Mouse (Mus musculus) gastrocnemius, postnatal 4 days (tissue): ENCODE data around the gene Wfikkn1. TPM values are rescaled to one million over a fixed set of nuclear protein-coding genes. Genes with fewer than 3 reads are reported as not detected.

ENCODE experiments used
- DNase-seq, 2 experiments: peaks; one replicate each; pipeline ENCODE4 v3.0.0; 2021 to 2022; ENCODE audit warnings: low spot score in 2 of 2, mixed read lengths in 2 of 2
- total RNA-seq, 2 experiments: library from RNA; stranded (reverse); gene quantifications; 2 replicates each; pipeline ENCODE4 v1.2.3; 2021

Gene Wfikkn1
- total RNA-seq, 2 experiments from 2014 or later = 0.88 to 1.4 TPM

- no peak for DNase-seq
Observed at GRCm38 (mm10) chr17:25839455-25840235, 41.0 kb downstream of the Wfikkn1 start.

DNA sequence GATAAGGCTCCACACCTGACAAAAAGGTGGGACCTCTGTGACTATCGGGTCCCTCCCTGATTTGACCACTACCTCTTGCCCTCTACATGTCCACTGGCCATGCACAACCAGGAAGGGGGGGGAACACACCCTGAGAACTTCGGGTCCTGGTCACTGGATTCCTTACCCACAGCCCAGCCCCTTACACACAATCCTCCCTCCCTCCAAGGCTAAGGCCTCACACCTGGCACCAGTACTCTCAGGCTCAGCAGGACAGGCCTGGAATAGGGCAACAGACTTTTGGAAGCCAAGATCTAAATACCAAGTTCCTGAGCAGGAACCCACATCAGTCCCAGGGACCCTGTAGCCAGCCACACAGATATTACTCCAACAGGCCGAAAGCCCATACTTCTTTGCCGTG is 41.8 kb downstream of the Wfikkn1 start:
- DNase-seq = no peak

DNA sequence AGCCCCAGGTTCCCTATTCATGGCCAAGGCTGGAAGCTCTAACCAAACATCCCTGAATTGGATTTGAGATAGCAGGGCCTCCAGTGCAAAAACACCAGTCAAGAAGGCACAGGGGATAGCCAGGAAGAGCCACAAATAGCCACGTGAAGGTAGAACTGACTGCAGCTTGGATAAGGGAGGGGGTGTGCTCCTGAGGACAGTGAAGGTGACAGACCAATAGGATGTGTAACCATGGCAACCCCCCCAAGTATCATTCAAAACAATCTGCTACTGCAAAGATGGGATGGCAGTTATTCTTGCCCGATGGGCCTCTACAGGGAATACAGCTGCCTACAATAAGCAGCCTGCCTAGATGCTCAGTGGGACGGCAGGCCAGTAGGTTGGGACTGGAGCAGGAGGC is 43.1 kb downstream of the Wfikkn1 start:
- DNase-seq = no peak

DNA sequence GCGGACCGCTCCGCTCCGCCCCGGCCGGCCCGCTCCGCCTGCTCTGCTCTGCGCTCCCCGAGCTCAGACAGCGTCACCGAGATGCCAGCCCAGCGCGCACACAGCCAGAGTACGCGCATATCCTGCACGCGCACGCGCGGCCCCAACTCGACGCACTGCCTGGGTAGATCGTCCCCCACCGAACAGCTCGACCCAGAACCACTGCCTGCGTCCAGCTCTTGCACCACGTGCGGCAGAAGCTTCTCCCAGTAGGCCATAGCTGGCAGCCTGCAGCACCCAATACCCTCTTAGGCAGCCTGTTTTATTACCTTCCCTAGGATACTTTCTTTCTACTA is 43.6 kb downstream of the Wfikkn1 start, which contains the start of gene Rhbdl1:
Gene Rhbdl1 (minus strand): TSS at position 220 of the 335 bp plus-strand sequence.
- DNase-seq = peak in 1 of 2 experiments; percentile 70

GRCm38 (mm10) chr17:25836397-25837075 is 44.1 kb downstream of the Wfikkn1 start:
- DNase-seq = peak in 1 of 2 experiments; percentile 47

DNA sequence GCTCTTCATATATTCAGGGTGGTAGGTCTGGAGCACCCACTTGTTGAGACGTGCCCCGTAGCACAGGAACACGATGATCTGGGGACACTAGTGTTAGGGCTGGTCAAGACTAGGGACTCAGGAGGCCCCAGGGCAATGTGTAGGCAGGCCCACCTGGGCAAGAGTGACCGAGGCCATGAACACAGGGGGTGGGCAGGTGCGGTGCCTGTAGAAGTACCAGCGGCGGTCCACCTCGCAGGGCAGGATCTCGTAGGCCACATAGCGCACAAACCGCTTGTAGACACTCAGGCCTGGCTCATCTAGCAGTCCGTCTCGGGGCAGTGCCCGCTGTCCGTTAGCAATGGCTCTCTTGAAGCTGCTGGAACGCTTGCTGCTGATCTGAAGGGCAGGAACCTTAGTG is 44.8 kb downstream of the Wfikkn1 start:
- DNase-seq = no peak

DNA sequence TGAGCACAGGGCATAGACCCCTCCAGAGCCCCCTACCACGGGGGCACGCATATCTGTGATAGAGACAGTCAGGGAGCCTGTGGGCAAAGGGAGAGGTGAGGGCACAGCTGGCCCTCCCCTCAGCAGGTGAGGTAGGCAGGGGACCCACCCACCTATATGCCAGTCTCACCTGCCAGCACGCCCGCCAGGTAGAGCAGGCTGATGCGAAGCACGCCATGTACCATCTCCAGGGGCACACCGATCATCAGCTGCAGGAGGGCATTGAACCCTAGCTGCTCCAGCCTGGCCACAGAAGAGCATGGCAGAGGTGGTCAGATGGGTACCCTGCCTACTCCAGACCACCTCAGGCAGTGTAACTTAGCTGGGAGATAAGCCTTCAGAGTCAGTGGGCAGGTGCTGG is 45.4 kb downstream of the Wfikkn1 start:
- DNase-seq = no peak

DNA sequence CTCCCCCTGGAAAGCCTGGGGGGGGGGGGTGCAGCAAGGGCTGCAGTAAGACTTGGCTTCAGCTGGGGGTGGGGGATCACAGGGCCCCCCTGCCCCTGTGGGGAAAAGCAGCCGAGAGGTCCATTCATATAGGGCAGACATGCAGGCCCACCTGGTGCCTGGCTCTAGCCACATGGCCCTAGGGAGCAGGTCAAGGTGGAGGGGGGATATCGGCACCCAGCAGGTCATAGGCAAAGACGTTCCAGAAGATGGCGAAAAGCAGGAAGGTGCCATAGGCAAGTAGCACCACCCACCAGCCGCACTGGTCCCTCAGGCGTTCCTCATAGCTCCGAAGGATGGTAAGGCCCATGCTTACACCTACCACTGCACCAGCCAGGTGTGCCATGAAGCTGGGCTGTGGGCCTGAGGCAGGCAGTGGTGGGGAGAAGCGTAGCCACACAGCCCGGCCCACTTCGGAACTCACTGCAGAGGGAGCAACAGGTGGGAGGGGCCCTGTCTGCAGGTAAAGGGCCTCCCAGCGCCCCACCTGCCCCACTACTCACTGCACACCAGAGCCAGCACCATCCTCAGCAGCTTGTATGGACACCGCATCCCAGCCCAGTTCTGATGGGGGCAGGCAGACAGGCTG is 45.9 kb downstream of the Wfikkn1 start:
- no peak for DNase-seq

GRCm38 (mm10) chr17:25833961-25834594 is 46.6 kb downstream of the Wfikkn1 start:
- no peak for DNase-seq

DNA sequence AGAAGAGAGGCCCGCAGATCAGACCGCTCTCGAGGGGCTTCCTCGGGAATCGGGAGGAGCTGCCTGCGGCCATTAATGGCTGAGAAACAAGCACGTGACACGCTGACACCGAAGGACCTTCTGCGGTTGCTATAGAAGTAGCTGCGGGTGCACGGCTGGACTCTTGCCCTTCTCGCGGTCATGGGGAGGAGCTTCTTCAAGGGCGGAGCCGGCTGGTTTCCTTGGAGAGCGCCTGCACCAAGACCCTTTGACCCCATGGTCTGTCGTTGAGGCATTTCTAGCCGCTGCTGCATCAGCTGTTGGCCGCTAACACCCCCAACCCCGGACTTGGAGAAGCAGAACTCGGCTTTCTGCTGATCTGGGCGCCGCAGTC is 47.4 kb downstream of the Wfikkn1 start, which contains the start of gene Stub1:
Gene Stub1 (minus strand): TSS at position 114 of the 373 bp plus-strand sequence.
- peak; percentile 82 to 91 for DNase-seq

DNA sequence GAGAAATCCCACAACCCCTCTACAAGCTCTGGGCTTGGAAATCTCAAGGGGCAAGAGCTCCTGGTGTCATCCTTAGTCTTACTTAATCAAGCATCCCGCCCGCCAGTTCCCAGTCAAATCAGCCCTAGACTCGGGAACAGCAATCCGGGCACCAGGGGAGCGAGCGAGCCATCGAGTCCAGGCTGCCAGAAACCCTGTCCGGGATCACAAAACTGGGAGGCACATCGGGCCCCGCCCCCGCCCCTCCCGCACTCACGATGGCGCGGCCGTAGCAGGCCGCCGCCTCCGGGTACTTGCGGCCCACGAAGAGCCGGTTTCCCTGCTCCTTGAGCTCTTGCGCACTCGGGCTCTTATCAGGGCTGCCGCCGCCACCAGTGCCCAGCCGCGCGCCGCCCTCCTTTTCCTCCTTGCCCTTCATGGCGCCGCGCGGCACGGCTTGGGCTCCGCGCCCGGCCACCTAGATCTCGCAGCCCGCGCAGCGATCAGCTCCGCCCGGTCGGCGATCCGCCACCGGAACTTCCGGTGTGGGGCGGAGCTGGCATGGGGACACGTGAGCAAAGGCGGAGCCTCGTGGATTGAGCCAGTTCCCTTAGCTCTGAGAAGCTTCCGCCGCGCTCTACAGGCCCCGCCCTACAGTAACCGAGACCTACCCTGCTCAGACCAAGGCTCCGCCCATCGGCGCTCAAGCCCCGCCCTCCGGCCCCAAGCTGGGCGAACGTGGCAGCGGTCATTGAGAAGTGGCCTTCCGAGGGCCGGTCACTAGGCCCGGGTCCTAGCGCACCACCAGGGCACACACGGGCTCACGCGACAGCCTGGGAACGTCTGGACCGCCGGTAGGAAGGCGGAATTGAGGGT is 48.0 kb downstream of the Wfikkn1 start:
- DNase-seq = peak; percentile 96 to 100

- no peak for DNase-seq
Observed at GRCm38 (mm10) chr17:25831451-25832281, 49.0 kb downstream of the Wfikkn1 start.

DNA sequence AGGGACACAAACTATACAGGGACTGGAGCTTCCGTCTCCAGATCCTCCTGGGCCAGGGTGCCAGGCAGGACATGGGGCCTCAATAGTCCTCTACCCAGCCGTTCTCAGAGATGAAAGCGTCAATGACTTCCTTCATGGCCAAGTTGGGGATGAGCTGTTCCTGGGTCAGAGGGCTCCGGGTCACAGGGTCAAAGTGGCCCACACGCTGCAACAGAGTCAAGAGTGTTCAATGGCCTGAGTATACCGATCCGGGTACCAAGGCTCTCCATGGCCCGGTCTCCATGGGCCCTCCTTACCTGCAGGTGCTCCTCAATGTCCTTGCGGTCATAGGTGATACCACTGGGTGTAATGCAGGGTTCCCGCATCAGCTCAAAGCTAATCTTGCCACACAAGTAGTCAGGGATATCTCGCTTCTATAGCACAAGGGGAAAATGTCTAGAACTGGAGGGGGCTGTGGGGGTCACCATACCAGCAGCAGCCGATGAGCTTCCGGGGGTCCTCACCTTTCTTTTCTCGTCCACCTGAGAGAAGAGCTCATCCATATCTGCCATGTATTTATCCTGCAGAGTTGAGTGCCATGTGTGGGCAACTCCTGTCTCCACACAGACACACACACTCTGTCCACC is 49.7 kb downstream of the Wfikkn1 start:
- no peak for DNase-seq

GRCm38 (mm10) chr17:25830200-25830753 is 50.4 kb downstream of the Wfikkn1 start:
- no peak for DNase-seq

GRCm38 (mm10) chr17:25829558-25830017 is 51.1 kb downstream of the Wfikkn1 start:
- no peak for DNase-seq

- DNase-seq = peak in 1 of 2 experiments; percentile 72
Observed at GRCm38 (mm10) chr17:25828712-25829557, 51.7 kb downstream of the Wfikkn1 start, which contains the start of gene Jmjd8. Jmjd8 (plus strand) TSS chr17:25828867.

- no peak for DNase-seq
Observed at GRCm38 (mm10) chr17:25828223-25828594, 52.4 kb downstream of the Wfikkn1 start.
